Mouse (Mus musculus): ENCODE results near the gene Uchl4.
"Not testable (repeated sequence)": the region's sequence is repeated elsewhere in the genome, so short reads cannot be mapped to it uniquely, and the experiment has no call there.

Gene Uchl4

DNA sequence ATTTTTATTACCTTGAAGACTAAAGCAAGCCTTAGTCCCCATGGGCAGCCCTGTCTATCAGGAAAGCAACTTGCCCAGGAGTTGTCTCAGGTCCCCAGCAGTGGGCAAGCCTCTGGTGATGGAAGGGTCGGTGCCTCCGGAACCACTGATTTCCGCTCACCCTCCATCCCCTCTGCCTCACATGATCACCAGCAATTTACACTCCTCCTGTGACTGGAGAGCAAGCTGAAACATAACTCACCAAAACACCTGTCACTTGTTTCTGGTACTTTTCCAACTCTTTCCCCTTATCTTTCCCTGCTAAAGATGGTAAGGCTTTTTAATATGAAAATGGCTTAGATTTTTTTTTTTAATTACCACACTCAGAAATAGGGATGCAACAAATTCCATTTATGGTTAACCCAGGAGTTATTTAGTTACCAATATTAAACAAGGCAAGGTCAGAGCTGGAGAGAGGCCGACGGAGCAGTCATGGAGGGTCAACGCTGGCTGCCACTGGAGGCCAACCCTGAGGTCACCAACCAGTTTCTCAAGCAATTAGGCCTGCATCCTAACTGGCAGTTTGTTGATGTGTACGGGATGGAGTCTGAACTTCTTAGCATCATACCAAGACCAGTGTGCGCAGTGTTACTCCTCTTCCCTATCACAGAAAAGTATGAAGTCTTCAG is at the start of gene Uchl4:
Uchl4 (plus strand) TSS at position 434 of the 668 bp plus-strand sequence.
- DNase-seq (ENCODE audit: low spot score), result no peak

DNA sequence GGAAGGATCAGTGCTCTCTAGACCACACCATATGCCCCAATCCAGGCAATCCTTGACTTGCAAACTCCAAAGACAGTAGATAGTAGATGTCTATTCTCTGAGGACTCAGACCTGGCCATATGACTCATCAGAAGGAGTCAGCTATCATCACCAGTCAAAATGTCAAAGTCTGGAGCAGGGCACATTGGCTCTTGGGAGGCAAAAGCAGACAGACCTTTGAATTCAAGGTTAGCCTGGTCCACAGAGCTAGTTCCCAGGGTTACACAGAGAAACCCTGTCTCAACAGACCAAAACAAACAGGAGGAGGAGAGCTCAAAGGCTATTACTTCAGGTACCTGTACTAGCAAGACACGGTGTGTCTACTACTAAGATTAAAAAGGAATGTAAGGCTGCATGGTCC is 41.1 kb upstream of the Uchl4 start:
- DNase-seq (ENCODE audit: low spot score), result no peak

DNA sequence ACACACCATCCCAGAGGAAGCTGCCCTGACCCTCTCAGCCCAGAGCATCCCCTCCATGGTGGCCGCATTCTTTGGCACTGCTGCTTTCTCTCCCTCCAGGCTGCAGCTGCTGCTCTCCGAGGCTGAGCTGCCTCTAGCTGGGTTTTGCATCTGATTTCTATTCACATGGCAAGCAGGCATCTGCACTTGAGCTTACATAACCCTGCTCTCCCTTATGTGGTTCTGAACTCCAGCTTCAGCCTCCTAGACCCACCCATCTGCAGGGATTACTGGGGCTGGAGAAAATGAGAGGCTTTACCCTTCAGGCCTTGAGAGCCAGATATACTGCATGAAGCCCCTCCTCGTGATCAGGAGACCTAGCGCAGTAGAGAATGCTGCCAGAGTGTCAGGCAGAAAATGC is 39.4 kb upstream of the Uchl4 start:
- DNase-seq (ENCODE audit: low spot score), result peak; percentile 79

DNA sequence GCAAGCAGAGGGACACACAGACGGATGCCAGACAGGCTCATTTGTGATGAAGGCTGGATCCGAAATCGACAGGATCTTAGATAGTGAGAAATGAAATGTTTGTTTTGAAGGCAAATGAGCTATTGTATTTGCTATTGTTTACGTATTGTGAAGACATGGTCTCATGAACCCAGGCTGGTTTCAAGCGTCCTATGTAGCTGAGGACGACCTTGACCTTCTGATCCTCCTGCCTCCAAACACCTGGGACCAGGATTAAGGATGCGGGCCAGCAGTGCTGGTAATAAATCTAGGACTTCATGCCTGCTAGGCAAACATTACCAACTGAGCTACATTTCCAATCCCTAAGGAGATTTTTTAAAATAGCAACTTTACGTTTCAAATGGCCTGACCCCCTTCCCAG is 37.5 kb upstream of the Uchl4 start:
- no peak for DNase-seq (ENCODE audit: low spot score)

- DNase-seq (ENCODE audit: low spot score), result no peak
These were observed 36.8 kb upstream of the Uchl4 start for GRCm38 (mm10) chr9:64198068-64198762.

- DNase-seq (ENCODE audit: low spot score), result not testable (repeated sequence)
These were observed 36.1 kb upstream of the Uchl4 start for GRCm38 (mm10) chr9:64198763-64199418.

DNA sequence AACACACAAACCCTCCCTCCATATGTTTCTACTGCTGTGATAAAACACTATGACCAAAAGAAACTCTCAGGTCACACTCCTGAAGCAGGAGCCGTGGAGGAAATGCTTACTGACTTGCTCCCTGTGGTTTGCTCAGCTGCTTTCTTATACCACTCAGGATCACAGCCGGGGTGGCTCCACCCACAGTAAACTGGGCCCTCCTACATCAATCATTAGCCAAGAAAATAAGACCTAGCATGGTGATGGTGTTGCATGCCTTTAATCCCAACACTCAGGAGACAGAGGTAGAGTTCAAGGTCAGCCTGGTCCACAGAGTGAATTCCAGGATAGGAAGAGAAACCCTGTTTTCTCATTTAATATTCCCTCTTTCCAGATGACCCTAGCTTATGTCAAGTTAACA is 35.1 kb upstream of the Uchl4 start:
- no peak for DNase-seq (ENCODE audit: low spot score)

DNA sequence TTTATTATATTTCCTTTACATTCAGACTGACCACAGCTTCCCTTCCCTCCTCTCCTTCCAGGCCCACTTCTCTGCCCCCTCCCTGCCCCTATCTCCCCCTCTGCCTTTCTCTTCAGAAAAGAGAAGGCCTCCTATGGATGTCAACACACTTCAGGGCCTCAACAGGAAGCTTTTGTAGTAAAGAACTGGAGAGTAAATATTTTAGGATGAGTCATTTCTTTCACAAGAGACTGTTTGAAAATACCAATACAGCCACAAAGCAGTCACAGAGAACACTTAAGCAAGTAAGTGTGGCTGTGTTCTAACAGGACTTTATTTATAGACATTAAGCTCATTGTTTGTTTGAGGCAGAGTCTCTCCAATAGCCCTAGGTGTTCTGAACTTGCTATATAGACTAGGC is 32.7 kb upstream of the Uchl4 start:
- DNase-seq (ENCODE audit: low spot score), result no peak

DNA sequence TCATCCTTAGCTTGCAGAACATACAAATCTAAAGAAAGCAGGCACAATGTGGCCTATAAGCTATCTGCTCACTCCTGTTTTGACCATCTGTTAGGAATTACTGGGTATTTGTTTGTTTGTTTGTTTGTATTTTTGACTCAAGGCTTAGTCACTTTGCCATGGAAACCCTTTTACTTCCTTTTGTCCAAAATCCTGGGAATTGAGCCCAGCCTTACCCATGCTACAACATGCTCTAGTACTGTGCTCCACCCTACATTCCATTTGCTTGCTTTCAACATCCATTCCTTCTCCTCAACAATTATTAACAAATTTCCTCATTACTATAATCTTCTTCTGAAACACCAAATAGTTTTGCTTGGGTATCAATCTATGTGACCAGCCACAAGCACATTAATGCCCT is 32.1 kb upstream of the Uchl4 start:
- no peak for DNase-seq (ENCODE audit: low spot score)

DNA sequence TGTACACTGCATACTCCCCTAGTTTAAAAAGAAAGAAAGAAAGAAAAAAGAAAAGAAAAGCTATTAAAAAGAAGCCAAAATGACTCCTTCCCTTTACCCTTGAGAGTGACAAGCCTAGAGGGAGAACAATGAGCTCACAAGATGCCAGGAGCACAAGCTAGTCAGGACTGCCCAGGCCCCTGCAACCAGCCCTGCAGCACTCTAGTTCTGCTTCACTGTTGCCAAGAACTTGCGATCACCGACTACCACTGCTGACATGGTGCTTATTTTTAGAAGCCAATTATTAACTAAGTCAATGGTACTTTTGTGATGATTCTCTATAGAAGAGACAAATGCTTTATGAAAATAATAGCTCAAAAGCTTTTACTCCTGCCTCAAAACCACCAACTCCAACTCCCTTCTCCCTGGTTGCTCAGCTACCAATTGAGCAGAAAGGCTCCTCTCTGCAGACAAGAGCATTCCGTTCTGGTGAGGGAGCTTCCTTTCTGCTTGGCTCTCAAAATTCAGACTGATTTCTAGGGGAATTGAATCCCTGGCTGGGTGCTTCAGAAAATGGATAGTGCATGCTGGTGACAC is 27.4 kb upstream of the Uchl4 start:
- no peak for DNase-seq (ENCODE audit: low spot score)

- DNase-seq (ENCODE audit: low spot score), result no peak
These were observed 20.5 kb upstream of the Uchl4 start for GRCm38 (mm10) chr9:64214452-64214851.

GRCm38 (mm10) chr9:64216090-64216489 is 18.9 kb upstream of the Uchl4 start:
- DNase-seq (ENCODE audit: low spot score), result no peak

DNA sequence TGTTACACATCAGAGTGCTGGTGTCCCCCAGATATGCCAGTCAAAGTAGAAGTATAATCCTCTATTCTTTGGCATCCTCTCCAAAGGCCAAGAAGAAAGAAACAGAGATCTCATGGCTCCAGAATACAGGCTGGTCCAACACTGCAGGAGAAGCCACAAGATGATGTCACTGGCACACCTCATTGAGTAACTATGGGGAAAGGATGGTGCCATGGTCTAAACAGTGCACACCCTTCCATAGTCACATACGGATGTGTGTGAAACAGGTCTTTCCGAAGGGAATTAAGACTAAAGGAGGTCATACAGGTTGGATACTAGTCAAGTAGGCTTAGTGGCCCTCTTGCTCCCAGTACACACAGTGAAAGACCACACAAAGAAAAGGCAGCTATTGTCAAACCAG is 18.4 kb upstream of the Uchl4 start:
- DNase-seq (ENCODE audit: low spot score), result no peak

DNA sequence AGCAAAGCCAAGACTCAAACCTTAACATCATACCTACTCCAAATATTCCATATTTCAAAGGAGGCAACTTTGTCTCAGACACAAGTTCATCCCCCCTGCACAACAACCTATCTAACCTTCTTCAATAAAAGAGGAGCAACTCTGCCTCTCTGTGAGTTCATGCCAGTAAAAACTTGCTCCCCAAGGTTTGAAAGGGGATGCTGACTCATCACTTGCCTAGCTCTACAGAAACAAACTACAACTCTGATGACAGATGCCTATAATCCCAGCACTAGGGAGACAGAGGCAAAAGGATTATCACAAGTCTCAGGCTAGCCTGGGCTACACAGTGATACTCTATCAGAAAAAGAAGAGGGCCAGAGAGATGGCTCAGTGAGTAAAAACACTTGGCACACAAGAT is 17.1 kb upstream of the Uchl4 start:
- no peak for DNase-seq (ENCODE audit: low spot score)

DNA sequence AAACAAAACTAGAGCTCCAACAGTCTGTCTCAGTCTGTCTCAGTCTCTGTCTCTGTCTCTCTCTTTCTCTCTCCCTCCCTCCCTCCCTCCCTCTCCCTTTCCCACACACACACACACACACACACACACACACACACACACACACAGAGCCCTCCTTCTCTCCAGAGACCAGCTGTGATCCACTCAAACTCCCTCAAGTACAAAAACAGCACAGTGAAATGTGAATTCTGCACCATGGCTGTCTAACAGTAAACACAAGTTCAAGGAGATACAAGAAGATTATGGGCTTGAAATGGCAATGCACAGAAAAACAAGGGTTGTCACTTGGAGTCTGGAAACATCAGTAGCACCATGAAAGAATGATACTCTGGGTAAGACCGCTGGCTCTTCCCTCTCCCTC is 15.7 kb upstream of the Uchl4 start:
- no peak for DNase-seq (ENCODE audit: low spot score)

- no peak for DNase-seq (ENCODE audit: low spot score)
These were observed 15.1 kb upstream of the Uchl4 start for GRCm38 (mm10) chr9:64219772-64220420.

DNA sequence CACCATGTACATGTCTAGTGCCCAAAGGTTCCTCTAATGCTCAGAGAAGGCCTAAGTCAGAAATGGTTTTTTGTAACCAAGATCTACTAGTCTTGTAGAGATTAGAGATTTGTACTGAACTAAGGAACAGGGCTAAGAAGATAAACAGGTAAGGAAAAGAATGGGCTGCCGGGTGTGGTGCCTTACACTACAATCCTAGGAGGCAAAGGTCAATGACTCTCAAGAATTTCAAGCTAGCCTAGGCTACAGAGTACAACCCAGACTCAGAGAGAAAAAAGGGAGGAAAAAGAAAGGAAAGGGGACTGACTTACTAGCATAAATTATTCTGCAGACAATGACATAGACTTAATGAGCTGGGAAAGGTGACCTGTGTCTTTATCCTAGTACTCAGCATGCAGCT is 14.4 kb upstream of the Uchl4 start:
- DNase-seq (ENCODE audit: low spot score), result no peak

- peak; percentile 44 for DNase-seq (ENCODE audit: low spot score)
These were observed 13.5 kb upstream of the Uchl4 start for GRCm38 (mm10) chr9:64221480-64221879.

- DNase-seq (ENCODE audit: low spot score), result no peak
These were observed 12.9 kb upstream of the Uchl4 start for GRCm38 (mm10) chr9:64222098-64222497.

GRCm38 (mm10) chr9:64225805-64226204 is 9.2 kb upstream of the Uchl4 start:
- DNase-seq (ENCODE audit: low spot score), result no peak

DNA sequence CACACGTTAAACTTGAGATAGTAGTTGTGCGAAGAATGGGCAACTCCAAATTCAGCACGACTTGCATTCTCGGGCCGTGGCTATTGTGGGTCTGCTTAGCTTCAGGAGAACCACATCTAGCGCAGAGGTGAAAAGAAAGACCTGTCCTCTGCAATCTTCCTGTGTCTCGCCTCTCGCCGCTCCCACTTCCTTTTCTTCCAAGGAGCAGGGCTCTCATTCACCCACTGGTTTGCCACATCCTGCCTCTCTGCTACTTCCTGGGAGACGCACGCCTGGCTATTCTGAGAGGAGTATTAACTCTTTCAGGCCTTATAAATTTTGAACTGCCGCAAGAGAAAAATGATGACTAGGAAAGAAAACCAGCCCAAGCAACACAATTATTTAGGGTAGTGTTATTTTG is 7.3 kb upstream of the Uchl4 start:
- DNase-seq (ENCODE audit: low spot score), result no peak

DNA sequence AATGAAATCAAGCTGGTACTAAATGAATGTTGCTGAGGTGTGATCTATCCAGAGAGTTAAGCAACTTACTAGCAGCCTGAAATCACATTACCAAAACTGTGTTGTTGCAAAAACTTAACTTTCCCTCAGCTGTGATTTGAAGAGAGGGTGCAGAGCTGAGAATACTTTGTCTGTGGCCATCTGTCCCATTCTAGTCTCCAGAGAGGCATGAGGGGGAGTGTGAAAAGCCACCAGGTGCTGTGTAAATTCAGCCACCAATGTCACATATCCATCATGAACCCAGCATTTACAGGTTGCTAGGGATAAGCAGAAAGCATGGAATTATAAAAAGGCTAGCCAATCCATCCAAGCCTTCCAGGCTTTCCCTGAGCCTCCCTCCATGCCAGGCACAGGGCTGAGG is 6.0 kb upstream of the Uchl4 start:
- DNase-seq (ENCODE audit: low spot score), result peak; percentile 37

- DNase-seq (ENCODE audit: low spot score), result no peak
These were observed 3.8 kb upstream of the Uchl4 start for GRCm38 (mm10) chr9:64231171-64231570.
